Mouse (Mus musculus): ENCODE data around the gene Aqp6. TPM values are rescaled to one million over a fixed set of nuclear protein-coding genes. Genes with fewer than 3 reads are reported as not detected.

Aqp6 gene
- total and polyA plus RNA-seq, 2 experiments from 2014 or later: 0.28 to 1.7 TPM

GRCm38 (mm10) chr15:99569123-99569522 is 32.1 kb upstream of the Aqp6 start:
- DNase-seq (ENCODE audit: low spot score): no peak
- no peak for TF ChIP-seq CTCF (IDR thresholded peaks at IDR 0.05)
- 85% methylated on average over 10 of the region's 10 CpGs for WGBS
- ATAC-seq (ENCODE audit: low FRiP score): no peak
- Histone ChIP-seq H3K4me1 (ENCODE audit: insufficient read depth, low read length) (no peaks in the 10 kb centered on the region), H3K36me3 (ENCODE audit: insufficient read depth, low read length) (no peaks in the 10 kb centered on the region), H3K27me3 (ENCODE audit: insufficient read depth, low read length) (no peaks in the 10 kb centered on the region), H3K4me2 (ENCODE audit: low read depth, low read length, poor library complexity, severe bottlenecking) (no peak overlapping the region), H3K4me3 (ENCODE audit: low read depth, low read length) (no peak overlapping the region), H3K27ac (ENCODE audit: low read depth, low read length) (no peak overlapping the region), H3K9ac (replicated peaks; ENCODE audit: low read length, poor library complexity, severe bottlenecking) (no peak overlapping the region), H3K9me3 (ENCODE audit: low read length) (no peaks in the 10 kb centered on the region)

GRCm38 (mm10) chr15:99578802-99579485 is 22.3 kb upstream of the Aqp6 start, which contains the start of gene Aqp2:
Gene Aqp2 (plus strand): TSS chr15:99579055.
- WGBS: 73% methylated on average over 26 of the region's 26 CpGs
- no peak within 1 kb of the TSS for H3K27ac ChIP-seq (ENCODE audit: low read depth, low read length)
- no peak within 1 kb of the TSS for H3K4me2 ChIP-seq (ENCODE audit: low read depth, low read length, poor library complexity, severe bottlenecking)
- ATAC-seq (ENCODE audit: low FRiP score) (no peak), DNase-seq (ENCODE audit: low spot score) (no peak)
- no peaks in the 10 kb centered on the region for H3K9me3 ChIP-seq (ENCODE audit: low read length)
- peaks cover 24% of the 10 kb centered on the region; the same call in 1 of the 2 replicates for H3K27me3 ChIP-seq (ENCODE audit: insufficient read depth, low read length)
- no peaks in the 10 kb centered on the region for H3K36me3 ChIP-seq (ENCODE audit: insufficient read depth, low read length)
- H3K4me1 ChIP-seq (ENCODE audit: insufficient read depth, low read length): no peaks in the 10 kb centered on the region; the same call in 1 of the 2 replicates
- TF ChIP-seq CTCF (IDR thresholded peaks at IDR 0.05): no peak
- no peak within 1 kb of the TSS for H3K9ac ChIP-seq (replicated peaks; ENCODE audit: low read length, poor library complexity, severe bottlenecking)
- no peak within 1 kb of the TSS for H3K4me3 ChIP-seq (ENCODE audit: low read depth, low read length)

GRCm38 (mm10) chr15:99583463-99584344 is 17.5 kb upstream of the Aqp6 start:
- peaks cover 53% of the 10 kb centered on the region for H3K27me3 ChIP-seq (ENCODE audit: insufficient read depth, low read length)
- TF ChIP-seq CTCF (IDR thresholded peaks at IDR 0.05): no peak
- H3K36me3 ChIP-seq (ENCODE audit: insufficient read depth, low read length): no peaks in the 10 kb centered on the region
- 0 out of 2 replicates have a peak overlapping the region, but pooled peaks have one; percentile 36 for H3K9ac ChIP-seq (replicated peaks; ENCODE audit: low read length, poor library complexity, severe bottlenecking)
- H3K27ac ChIP-seq (ENCODE audit: low read depth, low read length): no peak overlapping the region
- H3K4me2 ChIP-seq (ENCODE audit: low read depth, low read length, poor library complexity, severe bottlenecking): peak overlapping the region; percentile 43
- ATAC-seq (ENCODE audit: low FRiP score) (no peak), DNase-seq (ENCODE audit: low spot score) (no peak)
- peak overlapping the region; percentile 15; the same call in 1 of the 2 replicates for H3K4me3 ChIP-seq (ENCODE audit: low read depth, low read length)
- no peaks in the 10 kb centered on the region; the same call in 1 of the 2 replicates for H3K4me1 ChIP-seq (ENCODE audit: insufficient read depth, low read length)
- H3K9me3 ChIP-seq (ENCODE audit: low read length): no peaks in the 10 kb centered on the region
- 3% methylated on average over 53 of the region's 54 CpGs for WGBS

- no peak for ATAC-seq (ENCODE audit: low FRiP score)
- H3K9me3 ChIP-seq (ENCODE audit: low read length): no peaks in the 10 kb centered on the region
- peak overlapping the region; percentile 43 for H3K4me2 ChIP-seq (ENCODE audit: low read depth, low read length, poor library complexity, severe bottlenecking)
- no peak for TF ChIP-seq CTCF (IDR thresholded peaks at IDR 0.05)
- DNase-seq (ENCODE audit: low spot score): no peak
- no peak overlapping the region for H3K9ac ChIP-seq (replicated peaks; ENCODE audit: low read length, poor library complexity, severe bottlenecking)
- peaks cover 62% of the 10 kb centered on the region for H3K27me3 ChIP-seq (ENCODE audit: insufficient read depth, low read length)
- no peak overlapping the region for H3K27ac ChIP-seq (ENCODE audit: low read depth, low read length)
- no peaks in the 10 kb centered on the region; the same call in 1 of the 2 replicates for H3K4me1 ChIP-seq (ENCODE audit: insufficient read depth, low read length)
- H3K4me3 ChIP-seq (ENCODE audit: low read depth, low read length): peak overlapping the region; percentile 15; the same call in 1 of the 2 replicates
- no peaks in the 10 kb centered on the region for H3K36me3 ChIP-seq (ENCODE audit: insufficient read depth, low read length)
- WGBS: 4% methylated on average over 24 of the region's 24 CpGs
Measured at GRCm38 (mm10) chr15:99584407-99585202, 16.6 kb upstream of the Aqp6 start.

- no peak overlapping the region for H3K27ac ChIP-seq (ENCODE audit: low read depth, low read length)
- H3K4me3 ChIP-seq (ENCODE audit: low read depth, low read length): no peak overlapping the region
- H3K27me3 ChIP-seq (ENCODE audit: insufficient read depth, low read length): peaks cover 73% of the 10 kb centered on the region
- H3K4me2 ChIP-seq (ENCODE audit: low read depth, low read length, poor library complexity, severe bottlenecking): no peak overlapping the region
- no peaks in the 10 kb centered on the region for H3K9me3 ChIP-seq (ENCODE audit: low read length)
- H3K4me1 ChIP-seq (ENCODE audit: insufficient read depth, low read length): no peaks in the 10 kb centered on the region; the same call in 1 of the 2 replicates
- no peak for DNase-seq (ENCODE audit: low spot score)
- TF ChIP-seq CTCF (IDR thresholded peaks at IDR 0.05): no peak
- no peaks in the 10 kb centered on the region for H3K36me3 ChIP-seq (ENCODE audit: insufficient read depth, low read length)
- H3K9ac ChIP-seq (replicated peaks; ENCODE audit: low read length, poor library complexity, severe bottlenecking): no peak overlapping the region
- 77% methylated on average over 6 of the region's 6 CpGs for WGBS
- no peak for ATAC-seq (ENCODE audit: low FRiP score)
Measured at GRCm38 (mm10) chr15:99585741-99586140, 15.5 kb upstream of the Aqp6 start.

Measured in midbrain, postnatal 0 days (tissue).